Mouse (Mus musculus): ENCODE results near the gene St5.

The St5 gene

GRCm38 (mm10) chr7:109703190-109704015, at the start of gene St5, which contains the start of gene Akip1:
Gene St5 (minus strand): TSS chr7:109703605.
Gene Akip1 (plus strand): TSS chr7:109703690.
- peak; percentile 97 for DNase-seq

- peak; percentile 91 for DNase-seq
Measured at GRCm38 (mm10) chr7:109752008-109752925, 48.9 kb upstream of the St5 start, which contains the start of gene Tmem9b. Gene Tmem9b (minus strand): TSS chr7:109752875.

- peak; percentile 23 for DNase-seq
Measured at GRCm38 (mm10) chr7:109751427-109752007, 48.1 kb upstream of the St5 start.

GRCm38 (mm10) chr7:109747747-109748146, 44.3 kb upstream of the St5 start:
- peak; percentile 23 for DNase-seq

- DNase-seq = no peak
Measured at GRCm38 (mm10) chr7:109741703-109742102, 38.3 kb upstream of the St5 start.

- no peak for DNase-seq
Measured at GRCm38 (mm10) chr7:109741060-109741459, 37.7 kb upstream of the St5 start.

GRCm38 (mm10) chr7:109739822-109740370, 36.5 kb upstream of the St5 start:
- DNase-seq = no peak

- peak; percentile 67 for DNase-seq
Measured at GRCm38 (mm10) chr7:109734806-109735205, 31.4 kb upstream of the St5 start.

- no peak for DNase-seq
Measured at GRCm38 (mm10) chr7:109731626-109732025, 28.2 kb upstream of the St5 start, which contains the start of gene Ascl3. Gene Ascl3 (minus strand): TSS chr7:109731726.

- DNase-seq = no peak
Measured at GRCm38 (mm10) chr7:109723697-109724096, 20.3 kb upstream of the St5 start, which contains the start of gene BC051019. Gene BC051019 (minus strand): TSS chr7:109723850.

- DNase-seq = no peak
Measured at GRCm38 (mm10) chr7:109723114-109723513, 19.7 kb upstream of the St5 start.

- DNase-seq = no peak
Measured at GRCm38 (mm10) chr7:109722618-109723017, 19.2 kb upstream of the St5 start.

GRCm38 (mm10) chr7:109719286-109719685, 15.9 kb upstream of the St5 start:
- peak; percentile 59 for DNase-seq

- DNase-seq = no peak
Measured at GRCm38 (mm10) chr7:109713434-109713982, 10.1 kb upstream of the St5 start.

GRCm38 (mm10) chr7:109712198-109712597, 8.8 kb upstream of the St5 start:
- DNase-seq = no peak

- no peak for DNase-seq
Measured at GRCm38 (mm10) chr7:109710069-109710468, 6.7 kb upstream of the St5 start.

GRCm38 (mm10) chr7:109708961-109709382, 5.6 kb upstream of the St5 start:
- DNase-seq = peak; percentile 79

- DNase-seq = peak; percentile 69
Measured at GRCm38 (mm10) chr7:109707023-109707785, 3.8 kb upstream of the St5 start.

GRCm38 (mm10) chr7:109704461-109704860, 1.1 kb upstream of the St5 start:
- DNase-seq = no peak

- DNase-seq = no peak
Measured at GRCm38 (mm10) chr7:109704016-109704377, 592 bp upstream of the St5 start.

- DNase-seq = no peak
Measured at GRCm38 (mm10) chr7:109702721-109703120, 684 bp downstream of the St5 start.
